Mouse (Mus musculus): ENCODE data around the gene Zdhhc17. TPM values are rescaled to one million over a fixed set of nuclear protein-coding genes. Genes with fewer than 3 reads are reported as not detected.

Gene Zdhhc17
- polyA plus RNA-seq, 1 experiment from 2014 or later = 19.7 TPM

- H3K9me3 ChIP-seq (replicated peaks; ENCODE audit: control insufficient read depth, low read length) = no peaks in the 10 kb centered on the region
- H3K9ac ChIP-seq (ENCODE audit: low read depth, low read length) = no peak overlapping the region
- no peaks in the 10 kb centered on the region for H3K27me3 ChIP-seq (ENCODE audit: control insufficient read depth, insufficient read depth, low read length)
- ATAC-seq (replicated peaks; ENCODE audit: insufficient number of reproducible peaks, low FRiP score, low TSS enrichment) = no peak
- H3K36me3 ChIP-seq (ENCODE audit: control insufficient read depth, insufficient read depth, low read length) = peaks cover 22% of the 10 kb centered on the region
- 0 out of 2 replicates have a peak, but pooled peaks cover 7% of the 10 kb centered on the region for H3K4me1 ChIP-seq (ENCODE audit: control insufficient read depth, insufficient read depth, low read length)
- no peak overlapping the region for H3K4me3 ChIP-seq (ENCODE audit: low read depth, low read length)
- no peak overlapping the region for H3K27ac ChIP-seq (ENCODE audit: low read depth, low read length)
- H3K4me2 ChIP-seq = no peak overlapping the region
- WGBS (ENCODE audit: insufficient replicate concordance) = 76% methylated on average over 9 of the region's 9 CpGs
Observed at GRCm38 (mm10) chr10:110942806-110943205, 67.1 kb downstream of the Zdhhc17 start.

DNA sequence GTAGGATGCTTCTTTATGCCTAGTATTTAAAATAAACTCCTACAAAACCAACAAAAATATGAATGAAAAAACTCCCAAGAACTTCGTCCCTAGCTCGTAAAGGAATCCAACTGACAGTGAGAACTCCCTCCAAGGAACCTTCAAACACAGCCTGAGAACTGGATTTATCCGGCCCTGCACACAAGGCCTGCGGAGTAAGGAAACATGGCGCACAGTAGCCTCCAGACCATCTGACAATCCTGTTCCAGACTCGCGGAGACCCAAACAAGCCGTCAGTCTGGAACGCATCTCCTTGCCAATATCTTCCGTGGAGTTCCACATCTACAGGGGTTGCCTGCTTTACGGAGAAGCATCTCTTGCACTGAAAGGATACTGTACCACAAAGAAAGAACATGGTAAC is 68.0 kb downstream of the Zdhhc17 start:
- Histone ChIP-seq H3K36me3 (ENCODE audit: control insufficient read depth, insufficient read depth, low read length) (peaks cover 22% of the 10 kb centered on the region), H3K27ac (ENCODE audit: low read depth, low read length) (no peak overlapping the region), H3K4me3 (ENCODE audit: low read depth, low read length) (no peak overlapping the region), H3K27me3 (ENCODE audit: control insufficient read depth, insufficient read depth, low read length) (no peaks in the 10 kb centered on the region), H3K4me1 (ENCODE audit: control insufficient read depth, insufficient read depth, low read length) (0 out of 2 replicates have a peak, but pooled peaks cover 7% of the 10 kb centered on the region), H3K4me2 (no peak overlapping the region), H3K9me3 (replicated peaks; ENCODE audit: control insufficient read depth, low read length) (no peaks in the 10 kb centered on the region), H3K9ac (ENCODE audit: low read depth, low read length) (no peak overlapping the region)
- no peak for ATAC-seq (replicated peaks; ENCODE audit: insufficient number of reproducible peaks, low FRiP score, low TSS enrichment)
- 90% methylated on average over 11 of the region's 11 CpGs for WGBS (ENCODE audit: insufficient replicate concordance)

DNA sequence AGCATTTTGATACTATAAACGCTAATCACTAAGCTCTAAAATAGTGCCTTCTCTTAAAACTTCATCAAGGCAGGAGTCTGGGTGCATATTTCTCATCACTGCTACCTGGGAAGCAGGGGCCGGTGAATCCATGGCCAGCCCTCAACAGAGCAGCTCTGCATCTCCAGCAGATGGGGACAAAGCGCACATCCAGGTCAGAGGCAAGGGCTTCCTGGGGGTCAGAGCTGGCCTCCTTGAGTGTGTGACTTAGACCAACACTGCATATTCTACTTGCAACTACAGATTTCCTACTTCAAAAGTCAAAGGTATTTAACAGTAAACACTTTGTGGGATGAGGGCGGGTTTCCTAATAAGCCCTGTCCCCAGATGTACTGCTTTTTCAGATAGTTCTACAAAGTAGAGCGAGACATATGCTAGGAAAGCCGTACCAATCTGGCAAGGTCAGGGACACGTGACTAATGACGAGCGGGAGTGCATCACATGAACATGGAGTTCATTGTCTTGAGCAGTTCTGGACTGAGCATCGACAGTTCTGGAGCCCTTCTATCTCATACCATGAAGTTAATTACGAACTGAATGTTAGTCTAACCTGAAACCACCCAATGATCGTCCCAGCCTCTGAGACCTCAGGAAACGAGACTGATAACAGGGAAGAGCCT is 69.1 kb downstream of the Zdhhc17 start:
- no peak for ATAC-seq (replicated peaks; ENCODE audit: insufficient number of reproducible peaks, low FRiP score, low TSS enrichment)

GRCm38 (mm10) chr10:110939717-110940116 is 70.2 kb downstream of the Zdhhc17 start:
- Histone ChIP-seq H3K4me3 (ENCODE audit: low read depth, low read length) (no peak overlapping the region), H3K36me3 (ENCODE audit: control insufficient read depth, insufficient read depth, low read length) (peaks cover 22% of the 10 kb centered on the region), H3K4me2 (no peak overlapping the region), H3K4me1 (ENCODE audit: control insufficient read depth, insufficient read depth, low read length) (no peaks in the 10 kb centered on the region), H3K27me3 (ENCODE audit: control insufficient read depth, insufficient read depth, low read length) (no peaks in the 10 kb centered on the region), H3K9ac (ENCODE audit: low read depth, low read length) (no peak overlapping the region), H3K27ac (ENCODE audit: low read depth, low read length) (no peak overlapping the region), H3K9me3 (replicated peaks; ENCODE audit: control insufficient read depth, low read length) (no peaks in the 10 kb centered on the region)
- no peak for ATAC-seq (replicated peaks; ENCODE audit: insufficient number of reproducible peaks, low FRiP score, low TSS enrichment)
- WGBS (ENCODE audit: insufficient replicate concordance) = 83% methylated on average over 4 of the region's 4 CpGs

More for the DNA sequence above, 69.1 kb downstream of the Zdhhc17 start:
- Histone ChIP-seq H3K9ac (ENCODE audit: low read depth, low read length) (no peak overlapping the region), H3K27me3 (ENCODE audit: control insufficient read depth, insufficient read depth, low read length) (no peaks in the 10 kb centered on the region), H3K4me2 (no peak overlapping the region), H3K36me3 (ENCODE audit: control insufficient read depth, insufficient read depth, low read length) (peaks cover 22% of the 10 kb centered on the region), H3K4me1 (ENCODE audit: control insufficient read depth, insufficient read depth, low read length) (0 out of 2 replicates have a peak, but pooled peaks cover under 1% of the 10 kb centered on the region), H3K9me3 (replicated peaks; ENCODE audit: control insufficient read depth, low read length) (no peaks in the 10 kb centered on the region), H3K4me3 (ENCODE audit: low read depth, low read length) (no peak overlapping the region), H3K27ac (ENCODE audit: low read depth, low read length) (no peak overlapping the region)
- 77% methylated on average over 13 of the region's 13 CpGs for WGBS (ENCODE audit: insufficient replicate concordance)

DNA sequence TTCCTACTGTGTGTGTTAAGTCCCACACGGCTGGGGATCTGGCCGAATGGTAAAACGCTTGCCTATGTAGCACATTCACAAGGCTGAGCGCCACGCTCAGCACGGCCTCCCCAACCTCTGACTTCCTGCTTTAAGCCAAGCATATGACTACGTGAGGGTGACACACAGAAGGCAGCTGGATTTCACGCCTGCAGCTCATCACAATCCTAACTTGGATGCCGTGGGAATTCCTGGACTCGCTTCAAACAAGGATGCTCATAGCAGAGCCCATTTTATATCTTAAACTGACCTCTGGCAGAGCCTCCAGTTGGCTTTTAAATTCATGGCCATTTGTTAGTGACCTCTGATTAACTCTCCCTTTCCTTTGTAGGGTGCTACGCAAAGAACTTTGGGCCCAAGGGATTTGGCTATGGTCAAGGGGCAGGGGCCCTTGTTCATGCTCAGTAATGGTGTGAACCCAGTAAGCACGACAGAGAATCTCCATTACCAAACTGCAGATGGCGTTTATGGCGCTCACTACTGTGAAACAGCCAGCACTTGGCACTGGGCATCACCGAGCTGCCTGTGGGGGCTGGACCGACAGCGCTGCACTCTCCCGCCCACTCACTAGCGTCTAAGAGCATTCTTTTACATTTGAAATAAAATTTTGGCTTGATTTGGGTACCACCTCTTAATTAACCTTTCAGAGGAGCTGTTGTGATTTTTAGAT is 70.9 kb downstream of the Zdhhc17 start:
- Histone ChIP-seq H3K4me2 (no peak overlapping the region), H3K27ac (ENCODE audit: low read depth, low read length) (no peak overlapping the region)
- 87% methylated on average over 19 of the region's 19 CpGs for WGBS (ENCODE audit: insufficient replicate concordance)

GRCm38 (mm10) chr10:110938361-110938760 is 71.6 kb downstream of the Zdhhc17 start:
- Histone ChIP-seq H3K9ac (ENCODE audit: low read depth, low read length) (no peak overlapping the region), H3K4me1 (ENCODE audit: control insufficient read depth, insufficient read depth, low read length) (no peaks in the 10 kb centered on the region), H3K4me2 (no peak overlapping the region), H3K36me3 (ENCODE audit: control insufficient read depth, insufficient read depth, low read length) (peaks cover 20% of the 10 kb centered on the region), H3K9me3 (replicated peaks; ENCODE audit: control insufficient read depth, low read length) (no peaks in the 10 kb centered on the region), H3K27me3 (ENCODE audit: control insufficient read depth, insufficient read depth, low read length) (no peaks in the 10 kb centered on the region), H3K27ac (ENCODE audit: low read depth, low read length) (no peak overlapping the region), H3K4me3 (ENCODE audit: low read depth, low read length) (no peak overlapping the region)
- WGBS (ENCODE audit: insufficient replicate concordance) = 91% methylated on average over 7 of the region's 7 CpGs
- ATAC-seq (replicated peaks; ENCODE audit: insufficient number of reproducible peaks, low FRiP score, low TSS enrichment) = no peak

More for the DNA sequence above, 70.9 kb downstream of the Zdhhc17 start:
- no peak for ATAC-seq (replicated peaks; ENCODE audit: insufficient number of reproducible peaks, low FRiP score, low TSS enrichment)
- no peaks in the 10 kb centered on the region for H3K9me3 ChIP-seq (replicated peaks; ENCODE audit: control insufficient read depth, low read length)
- H3K4me1 ChIP-seq (ENCODE audit: control insufficient read depth, insufficient read depth, low read length) = no peaks in the 10 kb centered on the region
- H3K4me3 ChIP-seq (ENCODE audit: low read depth, low read length) = no peak overlapping the region
- H3K36me3 ChIP-seq (ENCODE audit: control insufficient read depth, insufficient read depth, low read length) = peaks cover 20% of the 10 kb centered on the region
- H3K9ac ChIP-seq (ENCODE audit: low read depth, low read length) = no peak overlapping the region
- no peaks in the 10 kb centered on the region for H3K27me3 ChIP-seq (ENCODE audit: control insufficient read depth, insufficient read depth, low read length)

DNA sequence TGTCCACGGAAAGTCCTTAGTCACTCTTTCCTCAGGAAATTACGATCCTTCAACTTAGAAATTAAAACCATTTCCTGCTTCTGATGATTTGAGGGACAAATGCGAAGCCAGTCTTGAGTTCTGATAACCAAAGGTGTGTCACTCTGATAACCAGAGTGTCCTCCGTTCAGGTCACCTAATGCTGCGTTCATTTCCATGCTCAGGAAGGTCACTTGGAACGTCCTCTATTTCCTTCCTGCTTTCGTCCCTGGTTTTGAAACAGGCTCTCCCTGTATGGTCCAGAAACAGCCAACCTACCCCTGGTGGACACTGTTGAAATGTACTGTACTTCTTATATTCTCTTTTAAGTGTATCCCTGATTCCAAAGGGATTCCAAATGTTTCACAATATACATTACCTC is 74.3 kb downstream of the Zdhhc17 start:
- Histone ChIP-seq H3K9me3 (replicated peaks; ENCODE audit: control insufficient read depth, low read length) (no peaks in the 10 kb centered on the region), H3K9ac (ENCODE audit: low read depth, low read length) (no peak overlapping the region), H3K36me3 (ENCODE audit: control insufficient read depth, insufficient read depth, low read length) (peaks cover 17% of the 10 kb centered on the region), H3K4me3 (ENCODE audit: low read depth, low read length) (no peak overlapping the region), H3K4me1 (ENCODE audit: control insufficient read depth, insufficient read depth, low read length) (peaks cover 7% of the 10 kb centered on the region), H3K27me3 (ENCODE audit: control insufficient read depth, insufficient read depth, low read length) (no peaks in the 10 kb centered on the region), H3K4me2 (no peak overlapping the region), H3K27ac (ENCODE audit: low read depth, low read length) (no peak overlapping the region)
- 58% methylated on average over 7 of the region's 7 CpGs for WGBS (ENCODE audit: insufficient replicate concordance)
- ATAC-seq (replicated peaks; ENCODE audit: insufficient number of reproducible peaks, low FRiP score, low TSS enrichment) = no peak

GRCm38 (mm10) chr10:110935081-110935480 is 74.9 kb downstream of the Zdhhc17 start:
- Histone ChIP-seq H3K4me2 (no peak overlapping the region), H3K9ac (ENCODE audit: low read depth, low read length) (no peak overlapping the region), H3K4me1 (ENCODE audit: control insufficient read depth, insufficient read depth, low read length) (peaks cover 10% of the 10 kb centered on the region), H3K27me3 (ENCODE audit: control insufficient read depth, insufficient read depth, low read length) (no peaks in the 10 kb centered on the region), H3K4me3 (ENCODE audit: low read depth, low read length) (no peak overlapping the region), H3K27ac (ENCODE audit: low read depth, low read length) (no peak overlapping the region), H3K9me3 (replicated peaks; ENCODE audit: control insufficient read depth, low read length) (no peaks in the 10 kb centered on the region), H3K36me3 (ENCODE audit: control insufficient read depth, insufficient read depth, low read length) (peaks cover 17% of the 10 kb centered on the region)
- ATAC-seq (replicated peaks; ENCODE audit: insufficient number of reproducible peaks, low FRiP score, low TSS enrichment) = no peak
- 88% methylated on average over 11 of the region's 11 CpGs for WGBS (ENCODE audit: insufficient replicate concordance)
